Mouse (Mus musculus) olfactory bulb, adult 2 months (tissue): Measurements from ENCODE around the gene Zfp143.

Source experiments
- CTCF ChIP-seq: fragments of 200-500 bp; IDR thresholded peaks from 2 replicates; pipeline ENCODE4 v1.5.1; 2012; ENCODE audit warnings: low read depth, mild to moderate bottlenecking, low read length, moderate library complexity; ENCODE audit not compliant: insufficient read depth
- POLR2A ChIP-seq: fragments of 200-500 bp; IDR thresholded peaks from 2 replicates; pipeline ENCODE4 v1.6.1; 2012; ENCODE audit warnings: mild to moderate bottlenecking, low read depth, low read length, moderate library complexity; ENCODE audit not compliant: insufficient read depth

DNA sequence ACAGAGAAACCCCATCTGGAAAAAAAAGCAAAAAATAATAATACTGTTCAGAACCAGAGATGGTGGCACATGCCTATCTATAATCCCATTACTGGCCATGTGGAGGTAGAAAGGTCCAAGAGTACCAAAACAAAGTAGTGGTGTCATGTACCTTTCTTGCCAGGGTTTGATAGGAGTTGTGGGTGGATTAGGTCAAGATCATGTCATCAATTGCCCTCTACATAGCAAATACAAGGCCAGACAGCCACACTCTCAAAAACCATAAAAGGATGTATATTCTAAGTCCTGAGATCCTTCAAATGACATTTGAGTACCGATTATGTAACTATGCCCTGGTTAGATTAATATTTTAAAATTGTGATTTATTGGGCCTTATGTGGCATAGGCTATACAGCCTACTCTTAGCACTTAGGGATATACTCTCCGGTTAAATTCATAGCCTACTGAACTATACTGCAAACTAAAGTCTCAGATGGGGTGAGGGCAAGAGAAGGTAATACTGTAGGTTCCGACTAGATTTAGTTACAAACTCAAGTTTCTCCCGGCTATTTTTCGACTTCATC is 830 bp upstream of the Zfp143 start:
- TF ChIP-seq POLR2A (no peak), CTCF (no peak)
